Mouse (Mus musculus) embryonic fibroblast, embryonic 13.5 days (primary cell): ENCODE results near the gene Csf2rb.

Source experiments
- CTCF ChIP-seq: IDR thresholded peaks from 2 replicates; pipeline ENCODE4 v1.5.1; 2011; ENCODE audit warnings: mild to moderate bottlenecking, control low read depth, low read length, moderate library complexity, borderline replicate concordance; ENCODE audit not compliant: insufficient read depth
- POLR2A ChIP-seq: IDR thresholded peaks from 2 replicates; pipeline ENCODE4 v1.6.1; 2011; ENCODE audit warnings: low read depth, mild to moderate bottlenecking, control low read depth, low read length, moderate library complexity

DNA sequence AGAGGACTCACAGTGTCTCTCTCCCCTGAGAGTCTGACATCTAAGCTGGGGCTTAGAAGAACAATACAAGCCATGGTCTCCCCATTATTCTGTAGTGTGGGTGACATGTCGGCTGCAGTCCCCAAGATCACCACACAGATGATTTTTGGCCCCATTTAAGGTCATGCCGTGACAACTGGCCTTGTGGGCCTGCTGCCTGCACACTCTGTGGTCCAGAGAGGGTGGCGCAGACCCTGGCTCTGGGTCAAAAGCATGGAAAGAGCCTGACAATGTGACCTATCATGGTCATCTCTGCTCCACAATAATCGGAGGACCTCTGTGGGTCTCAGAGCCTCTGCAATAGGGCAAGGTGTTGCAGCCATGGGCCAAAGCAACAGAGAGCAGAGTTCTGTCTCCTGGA lies 31.8 kb upstream of the Csf2rb start:
- no peak for TF ChIP-seq CTCF
- no peak for TF ChIP-seq POLR2A
